Mouse (Mus musculus): ENCODE results near the gene Marcksl1.

The Marcksl1 gene

GRCm38 (mm10) chr4:129513086-129513767 lies at the start of gene Marcksl1:
TSS of gene Marcksl1 (plus strand) at chr4:129513581.
- DNase-seq (ENCODE audit: low spot score): peak; percentile 13

- no peak for DNase-seq (ENCODE audit: low spot score)
Observed at GRCm38 (mm10) chr4:129464286-129464815, 49.0 kb upstream of the Marcksl1 start.

- no peak for DNase-seq (ENCODE audit: low spot score)
Observed at GRCm38 (mm10) chr4:129476047-129476446, 37.3 kb upstream of the Marcksl1 start.

GRCm38 (mm10) chr4:129479863-129480262 lies 33.5 kb upstream of the Marcksl1 start:
- DNase-seq (ENCODE audit: low spot score): no peak

- DNase-seq (ENCODE audit: low spot score): no peak
Observed at GRCm38 (mm10) chr4:129481090-129481489, 32.3 kb upstream of the Marcksl1 start.

- no peak for DNase-seq (ENCODE audit: low spot score)
Observed at GRCm38 (mm10) chr4:129490972-129491880, 22.2 kb upstream of the Marcksl1 start, which contains the start of the genes Tssk3 and Fam229a. TSS of gene Tssk3 (minus strand) at chr4:129491022. TSS of gene Fam229a (plus strand) at chr4:129491190.

- DNase-seq (ENCODE audit: low spot score): no peak
Observed at GRCm38 (mm10) chr4:129494681-129495080, 18.7 kb upstream of the Marcksl1 start.

- no peak for DNase-seq (ENCODE audit: low spot score)
Observed at GRCm38 (mm10) chr4:129495672-129496562, 17.5 kb upstream of the Marcksl1 start.

- no peak for DNase-seq (ENCODE audit: low spot score)
Observed at GRCm38 (mm10) chr4:129496631-129497030, 16.8 kb upstream of the Marcksl1 start.

- no peak for DNase-seq (ENCODE audit: low spot score)
Observed at GRCm38 (mm10) chr4:129498941-129499340, 14.4 kb upstream of the Marcksl1 start.

GRCm38 (mm10) chr4:129500017-129500416 lies 13.4 kb upstream of the Marcksl1 start:
- no peak for DNase-seq (ENCODE audit: low spot score)

GRCm38 (mm10) chr4:129500607-129501566 lies 12.5 kb upstream of the Marcksl1 start:
- no peak for DNase-seq (ENCODE audit: low spot score)

GRCm38 (mm10) chr4:129502327-129502888 lies 11.0 kb upstream of the Marcksl1 start:
- no peak for DNase-seq (ENCODE audit: low spot score)

- no peak for DNase-seq (ENCODE audit: low spot score)
Observed at GRCm38 (mm10) chr4:129502901-129503444, 10.4 kb upstream of the Marcksl1 start.

GRCm38 (mm10) chr4:129505511-129505910 lies 7.9 kb upstream of the Marcksl1 start:
- DNase-seq (ENCODE audit: low spot score): no peak

- DNase-seq (ENCODE audit: low spot score): no peak
Observed at GRCm38 (mm10) chr4:129507434-129508236, 5.7 kb upstream of the Marcksl1 start.

GRCm38 (mm10) chr4:129508237-129508515 lies 5.2 kb upstream of the Marcksl1 start:
- no peak for DNase-seq (ENCODE audit: low spot score)

GRCm38 (mm10) chr4:129508834-129509600 lies 4.4 kb upstream of the Marcksl1 start:
- DNase-seq (ENCODE audit: low spot score): no peak
